Mouse (Mus musculus): Measurements from ENCODE around the gene 1700001P01Rik.

The 1700001P01Rik gene

GRCm38 (mm10) chr11:97810356-97810755 lies 34.6 kb upstream of the 1700001P01Rik start:
- in situ Hi-C loops (cut with MboI, MseI) = no loop called here

GRCm38 (mm10) chr11:97809235-97810121 lies 33.8 kb upstream of the 1700001P01Rik start:
- in situ Hi-C loops (cut with MboI, MseI) = no loop called here

- in situ Hi-C loops (cut with MboI, MseI) = no loop called here
Measured at GRCm38 (mm10) chr11:97808621-97809234, 33.0 kb upstream of the 1700001P01Rik start.

GRCm38 (mm10) chr11:97808093-97808492 lies 32.4 kb upstream of the 1700001P01Rik start:
- in situ Hi-C loops (cut with MboI, MseI) = no loop called here

GRCm38 (mm10) chr11:97807626-97808025 lies 31.9 kb upstream of the 1700001P01Rik start:
- in situ Hi-C loops (cut with MboI, MseI) = no loop called here

GRCm38 (mm10) chr11:97806613-97806964 lies 30.9 kb upstream of the 1700001P01Rik start:
- in situ Hi-C loops (cut with MboI, MseI) = no loop called here

GRCm38 (mm10) chr11:97805662-97806612 lies 30.2 kb upstream of the 1700001P01Rik start:
- in situ Hi-C loops (cut with MboI, MseI) = no loop called here

GRCm38 (mm10) chr11:97804841-97805661 lies 29.3 kb upstream of the 1700001P01Rik start:
- in situ Hi-C loops (cut with MboI, MseI) = loop anchor here in 1 of 2 experiments (5.0 kb wide), 1 partner anchor 32 kb away; no protein-coding TSS in a partner anchor

GRCm38 (mm10) chr11:97803847-97804246 lies 28.1 kb upstream of the 1700001P01Rik start:
- in situ Hi-C loops (cut with MboI, MseI) = loop anchor here in 1 of 2 experiments (5.0 kb wide), 1 partner anchor 33 kb away; no protein-coding TSS in a partner anchor

GRCm38 (mm10) chr11:97802495-97802894 lies 26.8 kb upstream of the 1700001P01Rik start:
- in situ Hi-C loops (cut with MboI, MseI) = loop anchor here in 1 of 2 experiments (5.0 kb wide), 1 partner anchor 35 kb away; no protein-coding TSS in a partner anchor

- in situ Hi-C loops (cut with MboI, MseI) = loop anchor here in 1 of 2 experiments (5.0 kb wide), 1 partner anchor 35 kb away; no protein-coding TSS in a partner anchor
Measured at GRCm38 (mm10) chr11:97802194-97802470, 26.4 kb upstream of the 1700001P01Rik start.

- in situ Hi-C loops (cut with MboI, MseI) = loop anchor here in 1 of 2 experiments (5.0 kb wide), 1 partner anchor 36 kb away; no protein-coding TSS in a partner anchor
Measured at GRCm38 (mm10) chr11:97801409-97802193, 25.9 kb upstream of the 1700001P01Rik start.

GRCm38 (mm10) chr11:97800691-97801408 lies 25.1 kb upstream of the 1700001P01Rik start:
- in situ Hi-C loops (cut with MboI, MseI) = loop anchor here in 1 of 2 experiments (5.0 kb wide), 1 partner anchor 36 kb away; no protein-coding TSS in a partner anchor

- in situ Hi-C loops (cut with MboI, MseI) = loop anchor here (5.0 to 10.0 kb wide), 4 partner anchors 37 to 187 kb away; partner anchors contain the start of genes Plxdc1 (in 2 of the 2) and Fbxo47 (in 1 of the 2)
Measured at GRCm38 (mm10) chr11:97799994-97800690, 24.4 kb upstream of the 1700001P01Rik start.

GRCm38 (mm10) chr11:97799146-97799993 lies 23.7 kb upstream of the 1700001P01Rik start:
- in situ Hi-C loops (cut with MboI, MseI) = loop anchor here (5.0 to 10.0 kb wide), 3 partner anchors 83 to 188 kb away; partner anchors contain the start of genes Plxdc1 (in 2 of the 2) and Fbxo47 (in 1 of the 2)

- in situ Hi-C loops (cut with MboI, MseI) = loop anchor here (5.0 to 10.0 kb wide), 3 partner anchors 84 to 189 kb away; partner anchors contain the start of genes Plxdc1 (in 2 of the 2) and Fbxo47 (in 1 of the 2)
Measured at GRCm38 (mm10) chr11:97798782-97799145, 23.0 kb upstream of the 1700001P01Rik start, which contains the start of gene Lasp1. Lasp1 (plus strand) TSS chr11:97799000.

- in situ Hi-C loops (cut with MboI, MseI) = loop anchor here (5.0 to 10.0 kb wide), 3 partner anchors 84 to 189 kb away; partner anchors contain the start of genes Plxdc1 (in 2 of the 2) and Fbxo47 (in 1 of the 2)
Measured at GRCm38 (mm10) chr11:97798083-97798435, 22.3 kb upstream of the 1700001P01Rik start.

All from T-helper 17 cell (primary cell).